Mouse (Mus musculus) C2C12 (cell line): Measurements from ENCODE around the gene Got2.

Experiments
- CTCF ChIP-seq: IDR thresholded peaks from one replicate; pipeline ENCODE4 v1.5.1; 2011; ENCODE audit not compliant: control insufficient read depth, insufficient read depth, insufficient read length
- MAX ChIP-seq: IDR thresholded peaks from one replicate; pipeline ENCODE4 v1.6.1; 2011; ENCODE audit warnings: mild to moderate bottlenecking, control low read depth

- no peak for TF ChIP-seq CTCF
- TF ChIP-seq MAX = no peak
Measured at GRCm38 (mm10) chr8:95821266-95821665, 67.1 kb downstream of the Got2 start.
